Mouse (Mus musculus): ENCODE data around the gene Adam21. TPM values are rescaled to one million over a fixed set of nuclear protein-coding genes. Genes with fewer than 3 reads are reported as not detected.

Adam21 gene
- polyA plus RNA-seq, 1 experiment from 2014 or later = 0.06 TPM

GRCm38 (mm10) chr12:81594902-81595671 lies 26.8 kb upstream of the Adam21 start, which contains the start of gene Med6:
TSS of gene Med6 (minus strand) at chr12:81595008.
- peak within 1 kb of the TSS; percentile 58 for H3K4me2 ChIP-seq (replicated peaks; ENCODE audit: low read depth)
- peak within 1 kb of the TSS; percentile 81 for H3K9ac ChIP-seq (ENCODE audit: low read length)
- H3K36me3 ChIP-seq (ENCODE audit: control insufficient read depth, insufficient read depth, low read length) = no peaks in the 10 kb centered on the region
- no peaks in the 10 kb centered on the region for H3K9me3 ChIP-seq (ENCODE audit: control insufficient read depth, low read length)
- peaks cover 4% of the 10 kb centered on the region; the same call in 1 of the 2 replicates for H3K4me1 ChIP-seq (replicated peaks; ENCODE audit: control insufficient read depth, insufficient read depth)
- DNase-seq (ENCODE audit: low spot score) (peak; percentile 97), ATAC-seq (ENCODE audit: low FRiP score, low TSS enrichment) (peak; percentile 99)
- H3K27me3 ChIP-seq (ENCODE audit: control insufficient read depth, insufficient read depth, low read length) = no peaks in the 10 kb centered on the region
- H3K27ac ChIP-seq (replicated peaks) = peak within 1 kb of the TSS; percentile 56; the same call in 1 of the 2 replicates
- TF ChIP-seq CTCF (IDR thresholded peaks at IDR 0.05; ENCODE audit: low read depth) = peak; percentile 10; the same call in 1 of the 2 replicates
- TF ChIP-seq EP300 (optimal IDR thresholded peaks at IDR 0.05) = peak; percentile 55
- WGBS = 2% methylated on average over 36 of the region's 36 CpGs
- H3K4me3 ChIP-seq (ENCODE audit: low read depth, low read length) = peak within 1 kb of the TSS; percentile 82

- ATAC-seq (ENCODE audit: low FRiP score, low TSS enrichment) = no peak
- H3K9me3 ChIP-seq (ENCODE audit: control insufficient read depth, low read length) = no peaks in the 10 kb centered on the region
- 82% methylated on average over 5 of the region's 5 CpGs for WGBS
Observed at GRCm38 (mm10) chr12:81567931-81568330, 343 bp downstream of the Adam21 start.

GRCm38 (mm10) chr12:81564173-81564572 lies 4.1 kb downstream of the Adam21 start:
- WGBS = 92% methylated on average over 3 of the region's 3 CpGs
- Histone ChIP-seq H3K4me2 (replicated peaks; ENCODE audit: low read depth) (no peak overlapping the region), H3K9me3 (ENCODE audit: control insufficient read depth, low read length) (no peaks in the 10 kb centered on the region), H3K4me3 (ENCODE audit: low read depth, low read length) (no peak overlapping the region), H3K4me1 (replicated peaks; ENCODE audit: control insufficient read depth, insufficient read depth) (no peaks in the 10 kb centered on the region), H3K27me3 (ENCODE audit: control insufficient read depth, insufficient read depth, low read length) (no peaks in the 10 kb centered on the region), H3K9ac (ENCODE audit: low read length) (no peak overlapping the region), H3K36me3 (ENCODE audit: control insufficient read depth, insufficient read depth, low read length) (no peaks in the 10 kb centered on the region), H3K27ac (replicated peaks) (no peak overlapping the region)
- DNase-seq (ENCODE audit: low spot score) (no peak), ATAC-seq (ENCODE audit: low FRiP score, low TSS enrichment) (no peak)
- TF ChIP-seq EP300 (optimal IDR thresholded peaks at IDR 0.05) (no peak), CTCF (IDR thresholded peaks at IDR 0.05; ENCODE audit: low read depth) (no peak)

More at GRCm38 (mm10) chr12:81567931-81568330, 343 bp downstream of the Adam21 start:
- Histone ChIP-seq H3K27ac (replicated peaks) (no peak overlapping the region), H3K4me1 (replicated peaks; ENCODE audit: control insufficient read depth, insufficient read depth) (no peaks in the 10 kb centered on the region), H3K4me2 (replicated peaks; ENCODE audit: low read depth) (no peak overlapping the region), H3K36me3 (ENCODE audit: control insufficient read depth, insufficient read depth, low read length) (0 out of 2 replicates have a peak, but pooled peaks cover 4% of the 10 kb centered on the region), H3K4me3 (ENCODE audit: low read depth, low read length) (no peak overlapping the region), H3K27me3 (ENCODE audit: control insufficient read depth, insufficient read depth, low read length) (no peaks in the 10 kb centered on the region), H3K9ac (ENCODE audit: low read length) (no peak overlapping the region)
- no peak for DNase-seq (ENCODE audit: low spot score)
- TF ChIP-seq EP300 (optimal IDR thresholded peaks at IDR 0.05) (no peak), CTCF (IDR thresholded peaks at IDR 0.05; ENCODE audit: low read depth) (no peak)

GRCm38 (mm10) chr12:81549286-81549685 lies 19.0 kb downstream of the Adam21 start:
- H3K27me3 ChIP-seq (ENCODE audit: control insufficient read depth, insufficient read depth, low read length) = no peaks in the 10 kb centered on the region
- H3K4me2 ChIP-seq (replicated peaks; ENCODE audit: low read depth) = no peak overlapping the region
- no peak for DNase-seq (ENCODE audit: low spot score)
- no peaks in the 10 kb centered on the region for H3K36me3 ChIP-seq (ENCODE audit: control insufficient read depth, insufficient read depth, low read length)
- TF ChIP-seq CTCF (IDR thresholded peaks at IDR 0.05; ENCODE audit: low read depth) = no peak
- no peak for TF ChIP-seq EP300 (optimal IDR thresholded peaks at IDR 0.05)
- H3K4me1 ChIP-seq (replicated peaks; ENCODE audit: control insufficient read depth, insufficient read depth) = no peaks in the 10 kb centered on the region
- no peak for ATAC-seq (ENCODE audit: low FRiP score, low TSS enrichment)
- H3K9me3 ChIP-seq (ENCODE audit: control insufficient read depth, low read length) = no peaks in the 10 kb centered on the region
- WGBS = 76% methylated on average over 3 of the region's 3 CpGs
- H3K4me3 ChIP-seq (ENCODE audit: low read depth, low read length) = no peak overlapping the region
- H3K27ac ChIP-seq (replicated peaks) = no peak overlapping the region
- H3K9ac ChIP-seq (ENCODE audit: low read length) = no peak overlapping the region

GRCm38 (mm10) chr12:81547163-81547562 lies 21.1 kb downstream of the Adam21 start:
- no peak for ATAC-seq (ENCODE audit: low FRiP score, low TSS enrichment)
- Histone ChIP-seq H3K4me1 (replicated peaks; ENCODE audit: control insufficient read depth, insufficient read depth) (no peaks in the 10 kb centered on the region), H3K9me3 (ENCODE audit: control insufficient read depth, low read length) (no peaks in the 10 kb centered on the region), H3K9ac (ENCODE audit: low read length) (no peak overlapping the region), H3K36me3 (ENCODE audit: control insufficient read depth, insufficient read depth, low read length) (no peaks in the 10 kb centered on the region), H3K4me2 (replicated peaks; ENCODE audit: low read depth) (no peak overlapping the region), H3K27ac (replicated peaks) (no peak overlapping the region), H3K27me3 (ENCODE audit: control insufficient read depth, insufficient read depth, low read length) (no peaks in the 10 kb centered on the region), H3K4me3 (ENCODE audit: low read depth, low read length) (no peak overlapping the region)
- TF ChIP-seq EP300 (optimal IDR thresholded peaks at IDR 0.05) (no peak), CTCF (IDR thresholded peaks at IDR 0.05; ENCODE audit: low read depth) (no peak)
- DNase-seq (ENCODE audit: low spot score) = no peak
- 67% methylated on average over 4 of the region's 4 CpGs for WGBS

GRCm38 (mm10) chr12:81533029-81533419 lies 35.2 kb downstream of the Adam21 start:
- H3K27me3 ChIP-seq (ENCODE audit: control insufficient read depth, insufficient read depth, low read length) = no peaks in the 10 kb centered on the region
- no peaks in the 10 kb centered on the region for H3K4me1 ChIP-seq (replicated peaks; ENCODE audit: control insufficient read depth, insufficient read depth)
- TF ChIP-seq CTCF (IDR thresholded peaks at IDR 0.05; ENCODE audit: low read depth) = no peak
- TF ChIP-seq EP300 (optimal IDR thresholded peaks at IDR 0.05) = no peak
- no peak overlapping the region; the same call in 1 of the 2 replicates for H3K27ac ChIP-seq (replicated peaks)
- H3K9me3 ChIP-seq (ENCODE audit: control insufficient read depth, low read length) = no peaks in the 10 kb centered on the region
- peak overlapping the region; percentile 67 for H3K4me3 ChIP-seq (ENCODE audit: low read depth, low read length)
- H3K4me2 ChIP-seq (replicated peaks; ENCODE audit: low read depth) = peak overlapping the region; percentile 72
- WGBS = 37% methylated on average over 4 of the region's 4 CpGs
- H3K36me3 ChIP-seq (ENCODE audit: control insufficient read depth, insufficient read depth, low read length) = no peaks in the 10 kb centered on the region
- H3K9ac ChIP-seq (ENCODE audit: low read length) = peak overlapping the region; percentile 79
- ATAC-seq (ENCODE audit: low FRiP score, low TSS enrichment) (peak; percentile 33; the same call in 1 of the 2 replicates), DNase-seq (ENCODE audit: low spot score) (no peak)

Data from stomach, postnatal 0 days (tissue).